Mouse (Mus musculus): Measurements from ENCODE around the gene Hist2h4. TPM values are rescaled to one million over a fixed set of nuclear protein-coding genes. Genes with fewer than 3 reads are reported as not detected.
"Not testable (repeated sequence)": the region's sequence is repeated elsewhere in the genome, so short reads cannot be mapped to it uniquely, and the experiment has no call there.

Hist2h4 gene
- polyA plus RNA-seq, 1 experiment from 2014 or later = 3.9 TPM

GRCm38 (mm10) chr3:96254683-96255355 lies 8.3 kb downstream of the Hist2h4 start:
- H3K27me3 ChIP-seq (replicated peaks) = no peaks in the 10 kb centered on the region
- peaks cover 10% of the 10 kb centered on the region for H3K4me1 ChIP-seq
- H3K4me3 ChIP-seq = no peak overlapping the region
- no peak overlapping the region for H3K27ac ChIP-seq (replicated peaks)
- peak overlapping the region; percentile 53 for H3K9ac ChIP-seq
- H3K36me3 ChIP-seq = no peaks in the 10 kb centered on the region
- 23% methylated on average over 10 of the region's 10 CpGs for WGBS
- peak overlapping the region; percentile 6; the same call in 1 of the 2 replicates for H3K4me2 ChIP-seq
- ATAC-seq (ENCODE audit: extremely low read depth, insufficient number of reproducible peaks, low FRiP score, low TSS enrichment) = no peak
- no peaks in the 10 kb centered on the region for H3K9me3 ChIP-seq

GRCm38 (mm10) chr3:96251787-96252186 lies 11.3 kb downstream of the Hist2h4 start:
- Histone ChIP-seq H3K4me3 (no peak overlapping the region), H3K36me3 (no peaks in the 10 kb centered on the region), H3K27ac (replicated peaks) (no peak overlapping the region), H3K9me3 (no peaks in the 10 kb centered on the region), H3K9ac (no peak overlapping the region), H3K27me3 (replicated peaks) (no peaks in the 10 kb centered on the region), H3K4me2 (no peak overlapping the region), H3K4me1 (peaks cover 35% of the 10 kb centered on the region)
- WGBS = 81% methylated on average over 3 of the region's 3 CpGs
- ATAC-seq (ENCODE audit: extremely low read depth, insufficient number of reproducible peaks, low FRiP score, low TSS enrichment) = no peak

GRCm38 (mm10) chr3:96250890-96251289 lies 12.2 kb downstream of the Hist2h4 start:
- 72% methylated on average over 3 of the region's 3 CpGs for WGBS

GRCm38 (mm10) chr3:96249034-96249345 lies 14.1 kb downstream of the Hist2h4 start:
- H3K4me2 ChIP-seq = peak overlapping the region; percentile 72
- no peak overlapping the region; the same call in 1 of the 2 replicates for H3K9ac ChIP-seq
- no peaks in the 10 kb centered on the region for H3K27me3 ChIP-seq (replicated peaks)
- no peaks in the 10 kb centered on the region for H3K9me3 ChIP-seq
- no peak overlapping the region for H3K27ac ChIP-seq (replicated peaks)
- WGBS = 58% methylated on average over 4 of the region's 4 CpGs
- ATAC-seq (ENCODE audit: extremely low read depth, insufficient number of reproducible peaks, low FRiP score, low TSS enrichment) = no peak
- H3K4me1 ChIP-seq = peaks cover 38% of the 10 kb centered on the region
- peak overlapping the region; percentile 56; the same call in 1 of the 2 replicates for H3K4me3 ChIP-seq
- H3K36me3 ChIP-seq = no peaks in the 10 kb centered on the region

More at GRCm38 (mm10) chr3:96250890-96251289, 12.2 kb downstream of the Hist2h4 start:
- H3K9ac ChIP-seq = no peak overlapping the region
- H3K9me3 ChIP-seq = no peaks in the 10 kb centered on the region
- no peaks in the 10 kb centered on the region for H3K36me3 ChIP-seq
- H3K27me3 ChIP-seq (replicated peaks) = no peaks in the 10 kb centered on the region
- no peak overlapping the region for H3K4me2 ChIP-seq
- no peak overlapping the region for H3K4me3 ChIP-seq
- no peak for ATAC-seq (ENCODE audit: extremely low read depth, insufficient number of reproducible peaks, low FRiP score, low TSS enrichment)
- H3K27ac ChIP-seq (replicated peaks) = no peak overlapping the region
- peaks cover 31% of the 10 kb centered on the region for H3K4me1 ChIP-seq

GRCm38 (mm10) chr3:96248141-96249033 lies 14.7 kb downstream of the Hist2h4 start:
- Histone ChIP-seq H3K4me2 (peak overlapping the region; percentile 72), H3K4me1 (peaks cover 44% of the 10 kb centered on the region), H3K36me3 (no peaks in the 10 kb centered on the region), H3K4me3 (peak overlapping the region; percentile 56), H3K9ac (peak overlapping the region; percentile 84), H3K27me3 (replicated peaks) (no peaks in the 10 kb centered on the region), H3K9me3 (no peaks in the 10 kb centered on the region), H3K27ac (replicated peaks) (0 out of 2 replicates have a peak overlapping the region, but pooled peaks have one; percentile 73)
- 45% methylated on average over 6 of the region's 6 CpGs for WGBS
- ATAC-seq (ENCODE audit: extremely low read depth, insufficient number of reproducible peaks, low FRiP score, low TSS enrichment) = no peak

- no peaks in the 10 kb centered on the region for H3K9me3 ChIP-seq
- H3K4me1 ChIP-seq = peaks cover 48% of the 10 kb centered on the region
- peak overlapping the region; percentile 84 for H3K9ac ChIP-seq
- H3K27me3 ChIP-seq (replicated peaks) = no peaks in the 10 kb centered on the region
- peak overlapping the region; percentile 73 for H3K27ac ChIP-seq (replicated peaks)
- no peaks in the 10 kb centered on the region for H3K36me3 ChIP-seq
- 5% methylated on average over 11 of the region's 11 CpGs for WGBS
- no peak for ATAC-seq (ENCODE audit: extremely low read depth, insufficient number of reproducible peaks, low FRiP score, low TSS enrichment)
- H3K4me2 ChIP-seq = peak overlapping the region; percentile 72
- H3K4me3 ChIP-seq = peak overlapping the region; percentile 56
Measured at GRCm38 (mm10) chr3:96247356-96248140, 15.6 kb downstream of the Hist2h4 start.

- peak; percentile 82 for ATAC-seq (ENCODE audit: extremely low read depth, insufficient number of reproducible peaks, low FRiP score, low TSS enrichment)
- not testable (repeated sequence) for H3K27me3 ChIP-seq (replicated peaks); H3K9me3 ChIP-seq; H3K36me3 ChIP-seq
- H3K9ac ChIP-seq = peak within 1 kb of the TSS; percentile 84
- H3K4me1 ChIP-seq = peaks cover 48% of the 10 kb centered on the region
- H3K4me3 ChIP-seq = peak within 1 kb of the TSS; percentile 56
- H3K27ac ChIP-seq (replicated peaks) = peak within 1 kb of the TSS; percentile 87
- whole genome bisulfite sequencing = 0% methylated on average over 7 of the region's 47 CpGs
- peak within 1 kb of the TSS; percentile 72 for H3K4me2 ChIP-seq
Measured at GRCm38 (mm10) chr3:96246427-96246856, 16.7 kb downstream of the Hist2h4 start, which contains the start of gene Hist2h3c1. Gene Hist2h3c1, plus strand, starts transcription at chr3:96246685.

- H3K9me3 ChIP-seq; ATAC-seq (ENCODE audit: extremely low read depth, insufficient number of reproducible peaks, low FRiP score, low TSS enrichment); H3K36me3 ChIP-seq; H3K27me3 ChIP-seq (replicated peaks): not testable (repeated sequence)
- Histone ChIP-seq H3K4me3 (peak overlapping the region; percentile 47), H3K9ac (peak overlapping the region; percentile 75), H3K4me1 (peaks cover 48% of the 10 kb centered on the region), H3K4me2 (peak overlapping the region; percentile 57), H3K27ac (replicated peaks) (peak overlapping the region; percentile 87)
- 0% methylated on average over 10 of the region's 21 CpGs for WGBS
Measured at GRCm38 (mm10) chr3:96246018-96246417, 17.1 kb downstream of the Hist2h4 start.

GRCm38 (mm10) chr3:96245003-96245886 lies 17.9 kb downstream of the Hist2h4 start, which contains the start of gene Hist2h2aa1:
Gene Hist2h2aa1, plus strand, starts transcription at chr3:96245497.
- H3K9me3 ChIP-seq; H3K36me3 ChIP-seq; H3K27me3 ChIP-seq (replicated peaks): not testable (repeated sequence)
- WGBS = under 1% methylated on average over 41 of the region's 88 CpGs
- Histone ChIP-seq H3K4me3 (peak within 1 kb of the TSS; percentile 59), H3K4me1 (peaks cover 51% of the 10 kb centered on the region), H3K4me2 (peak within 1 kb of the TSS; percentile 79), H3K9ac (peak within 1 kb of the TSS; percentile 93), H3K27ac (replicated peaks) (peak within 1 kb of the TSS; percentile 99)
- ATAC-seq (ENCODE audit: extremely low read depth, insufficient number of reproducible peaks, low FRiP score, low TSS enrichment) = peak; percentile 87

GRCm38 (mm10) chr3:96243921-96244572 lies 19.1 kb downstream of the Hist2h4 start:
- Histone ChIP-seq H3K27ac (replicated peaks) (peak overlapping the region; percentile 99), H3K9ac (peak overlapping the region; percentile 93), H3K4me2 (peak overlapping the region; percentile 79), H3K9me3 (no peaks in the 10 kb centered on the region), H3K36me3 (no peaks in the 10 kb centered on the region), H3K4me3 (peak overlapping the region; percentile 59), H3K27me3 (replicated peaks) (no peaks in the 10 kb centered on the region), H3K4me1 (peaks cover 41% of the 10 kb centered on the region)
- 72% methylated on average over 7 of the region's 7 CpGs for WGBS
- ATAC-seq (ENCODE audit: extremely low read depth, insufficient number of reproducible peaks, low FRiP score, low TSS enrichment) = no peak

Measured in heart, embryonic 13.5 days (tissue).